Mouse (Mus musculus) heart, postnatal 0 days (tissue): Measurements from ENCODE around the gene Zmym1. TPM values are rescaled to one million over a fixed set of nuclear protein-coding genes. Genes with fewer than 3 reads are reported as not detected.

Experiments
- polyA plus RNA-seq: library from polyadenylated mRNA; unstranded; fragments of >200 nt; fragmentation: Nextera tagmentation; extraction: Ambion mirVana; gene quantifications from 2 replicates; pipeline ENCODE4 v1.2.1, GENCODE M21; 2015
- total RNA-seq: library from RNA; depleted of rRNA; stranded (reverse); fragments of >200 nt; gene quantifications from 2 replicates; pipeline ENCODE4 v1.2.3, GENCODE M21; 2014; ENCODE audit warnings: low replicate concordance; rRNA removed

Gene Zmym1
- total and polyA plus RNA-seq, 2 experiments from 2014 or later: 6.4 to 6.6 TPM

Other genes with a start within 250 kb of the Zmym1 start
- gene Zmym4, start 93.0 kb downstream of the Zmym1 start, total RNA-seq: 8.4 and 40.9 TPM in 2 replicates
- 7.9 and 9.4 TPM in 2 replicates for gene Zmym4, start 93.0 kb downstream of the Zmym1 start, polyA plus RNA-seq
- 106 and 126 TPM in 2 replicates for gene Sfpq, start 39.8 kb downstream of the Zmym1 start, total RNA-seq
- 37.1 and 39.8 TPM in 2 replicates for gene Sfpq, start 39.8 kb downstream of the Zmym1 start, polyA plus RNA-seq
- gene Zmym6, start 16.2 kb upstream of the Zmym1 start, total RNA-seq: 9.1 and 9.9 TPM in 2 replicates
- 7.0 and 7.8 TPM in 2 replicates for gene Zmym6, start 16.2 kb upstream of the Zmym1 start, polyA plus RNA-seq
- 1.8 and 8.2 TPM in 2 replicates for gene Tmem35b, start 62.5 kb upstream of the Zmym1 start, total RNA-seq
- gene Tmem35b, start 62.5 kb upstream of the Zmym1 start, polyA plus RNA-seq: 9.1 and 10.2 TPM in 2 replicates
- gene Dlgap3, start 108.1 kb upstream of the Zmym1 start, total RNA-seq: 0.15 and 0.57 TPM in 2 replicates
- 0.12 and 0.15 TPM in 2 replicates for gene Dlgap3, start 108.1 kb upstream of the Zmym1 start, polyA plus RNA-seq
- 58.4 and 58.6 TPM in 2 replicates for gene Smim12, start 182.6 kb upstream of the Zmym1 start, total RNA-seq
- gene Smim12, start 182.6 kb upstream of the Zmym1 start, polyA plus RNA-seq: 69.0 and 74.7 TPM in 2 replicates